Mouse (Mus musculus): ENCODE results near the gene Smtn.

DNA sequence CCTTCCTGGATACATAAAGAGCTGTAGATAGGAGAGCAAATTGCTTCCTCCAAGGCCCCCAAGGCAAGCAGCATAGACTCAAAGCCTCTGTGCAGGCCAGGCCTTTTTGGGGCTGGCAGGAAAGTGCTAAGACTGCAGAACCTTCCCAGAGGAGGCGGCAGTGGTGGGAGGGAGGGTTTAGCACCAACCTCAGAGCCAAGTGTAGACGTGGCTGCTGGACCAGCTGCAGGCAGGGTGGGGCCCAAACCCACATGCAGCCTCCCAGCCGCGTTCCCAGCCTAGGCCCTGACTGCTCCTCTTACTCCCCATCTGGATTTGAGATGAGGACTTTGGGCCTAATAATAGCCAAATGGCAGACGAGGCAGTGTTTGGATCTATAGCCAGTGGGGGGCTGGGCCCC lies 2.6 kb upstream of the Smtn start:
- no peak for TF ChIP-seq CTCF (conservative IDR thresholded peaks at IDR 0.05; ENCODE audit: low read length)
- no peak for TF ChIP-seq POU5F1 (IDR thresholded peaks at IDR 0.05; ENCODE audit: borderline replicate concordance, low read length)
- TF ChIP-seq NANOG (IDR thresholded peaks at IDR 0.05; ENCODE audit: borderline replicate concordance, low read length) = no peak

Data from E14TG2a.4 (cell line).